Mouse (Mus musculus) neural tube, embryonic 12.5 days (tissue): ENCODE results near the gene Tenm4. TPM values are rescaled to one million over a fixed set of nuclear protein-coding genes. Genes with fewer than 3 reads are reported as not detected.
A peak's percentile ranks its signal among the peaks of the same experiment; 100 is the strongest.

Experiments used
- ATAC-seq: fragments of 200-750 bp; cut with Nextera tagmentation; 2 replicates; pipeline ENCODE4 v1.8.0; 2017; ENCODE audit warnings: low read depth, mild to moderate bottlenecking, moderate TSS enrichment, moderate library complexity; ENCODE audit not compliant: low FRiP score
- H3K27ac ChIP-seq: fragments of 300-500 bp; sonication (generic); 2 replicates; pipeline ENCODE4 v1.5.1; 2016
- H3K27me3 ChIP-seq: fragments of 300-500 bp; sonication (generic); replicated peaks from 2 replicates; pipeline ENCODE4 v1.6.1; 2016; ENCODE audit warnings: mild to moderate bottlenecking
- H3K36me3 ChIP-seq: fragments of 300-500 bp; sonication (generic); 2 replicates; pipeline ENCODE4 v1.6.1; 2016; ENCODE audit warnings: mild to moderate bottlenecking
- H3K4me1 ChIP-seq: fragments of 300-500 bp; sonication (generic); 2 replicates; pipeline ENCODE4 v1.6.1; 2016
- H3K4me2 ChIP-seq: fragments of 300-500 bp; sonication (generic); replicated peaks from 2 replicates; pipeline ENCODE4 v1.6.1; 2016; ENCODE audit warnings: mild to moderate bottlenecking
- H3K4me3 ChIP-seq: fragments of 300-500 bp; sonication (generic); 2 replicates; pipeline ENCODE4 v1.5.1; 2016
- H3K9ac ChIP-seq: fragments of 300-500 bp; sonication (generic); 2 replicates; pipeline ENCODE4 v1.6.1; 2016; ENCODE audit warnings: mild to moderate bottlenecking
- H3K9me3 ChIP-seq: fragments of 300-500 bp; sonication (generic); 2 replicates; pipeline ENCODE4 v1.6.1; 2016; ENCODE audit warnings: mild to moderate bottlenecking
- WGBS: fragments of 180-500 bp; shearing (Covaris S2); methylation state at CpG from one replicate; pipeline ENCODE4 v1.1.7; 2016; 5-methylcytosine and 5-hydroxymethylcytosine counted together
- polyA plus RNA-seq: library from polyadenylated mRNA; unstranded; fragments of >200 nt; fragmentation: Nextera tagmentation; extraction: Ambion mirVana; gene quantifications from 2 replicates; pipeline ENCODE4 v1.2.1, GENCODE M21; 2016

Tenm4 gene
- polyA plus RNA-seq, 1 experiment from 2014 or later: 33.0 TPM

DNA sequence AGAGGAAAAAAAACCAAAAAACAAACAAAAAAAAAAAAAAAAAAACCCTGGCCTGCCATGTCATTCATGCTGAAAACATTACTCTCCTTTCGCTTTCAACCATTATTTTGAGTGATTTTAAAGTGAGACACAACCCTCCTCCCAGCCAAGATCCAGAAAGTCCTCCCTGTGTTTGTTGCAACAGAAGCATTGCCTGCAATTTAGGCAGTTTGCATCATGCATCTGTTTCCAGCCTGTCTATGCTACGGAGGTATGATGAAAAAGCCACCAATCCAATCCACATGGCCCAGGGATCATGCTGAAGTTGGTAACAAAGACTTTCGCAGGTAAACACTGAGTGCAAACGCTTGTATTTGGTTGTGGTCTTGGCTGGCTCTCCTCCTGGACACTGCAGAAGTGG lies 158.3 kb downstream of the Tenm4 start:
- Histone ChIP-seq H3K27me3 (no peaks in the 10 kb centered on the region), H3K4me2 (no peak overlapping the region), H3K9me3 (0 out of 2 replicates have a peak, but pooled peaks cover 4% of the 10 kb centered on the region), H3K4me1 (no peaks in the 10 kb centered on the region), H3K9ac (no peak overlapping the region), H3K27ac (no peak overlapping the region), H3K36me3 (peaks cover 4% of the 10 kb centered on the region; the same call in 1 of the 2 replicates), H3K4me3 (no peak overlapping the region)
- no peak for ATAC-seq
- WGBS: 87% methylated on average over 4 of the region's 4 CpGs

DNA sequence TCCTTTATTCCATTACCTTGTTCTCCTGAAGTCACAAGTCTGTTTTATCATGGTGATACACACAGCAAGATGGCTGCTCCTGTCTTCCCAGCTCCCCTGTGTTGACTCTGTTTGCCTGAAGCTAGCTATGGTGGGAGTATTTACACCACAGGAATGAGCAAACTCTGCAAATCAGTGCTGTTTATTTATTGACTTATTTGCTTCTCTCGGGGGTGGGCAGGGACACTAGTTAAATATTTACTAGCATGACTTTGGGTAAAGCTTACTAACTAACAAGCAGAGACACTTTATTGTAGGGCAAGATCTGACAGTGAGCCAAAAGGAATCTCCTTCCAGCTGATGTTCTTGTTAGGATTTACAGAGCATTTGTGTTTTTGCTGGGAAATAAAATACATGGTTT lies 160.1 kb downstream of the Tenm4 start:
- H3K4me2 ChIP-seq: no peak overlapping the region
- no peaks in the 10 kb centered on the region for H3K36me3 ChIP-seq
- H3K9ac ChIP-seq: no peak overlapping the region
- no peak for ATAC-seq
- H3K4me3 ChIP-seq: no peak overlapping the region
- no peak overlapping the region for H3K27ac ChIP-seq
- no peaks in the 10 kb centered on the region for H3K9me3 ChIP-seq
- WGBS: 31% methylated on average over 1 of the region's 1 CpGs
- no peaks in the 10 kb centered on the region for H3K4me1 ChIP-seq
- H3K27me3 ChIP-seq: no peaks in the 10 kb centered on the region

DNA sequence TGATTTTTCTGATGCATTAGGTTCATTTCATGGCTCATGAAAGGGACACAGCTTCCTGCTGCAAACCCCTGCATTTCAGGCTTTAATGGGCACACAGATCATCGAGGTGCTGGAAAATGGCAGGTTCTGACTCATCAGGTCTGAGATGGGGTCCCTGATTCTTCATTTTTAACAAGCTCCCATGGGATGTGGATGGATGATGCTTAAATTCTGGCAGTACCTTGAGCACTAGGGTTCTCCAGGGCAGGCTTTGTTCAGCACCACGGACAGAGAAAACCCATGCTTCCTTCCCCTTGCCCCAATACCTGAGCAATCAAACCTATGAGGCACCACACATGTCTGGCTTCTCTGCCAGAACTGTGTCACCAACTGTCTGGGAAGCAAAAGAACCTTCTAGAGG lies 163.3 kb downstream of the Tenm4 start:
- Histone ChIP-seq H3K9me3 (no peaks in the 10 kb centered on the region), H3K27ac (no peak overlapping the region), H3K4me1 (no peaks in the 10 kb centered on the region), H3K4me3 (no peak overlapping the region), H3K27me3 (no peaks in the 10 kb centered on the region), H3K36me3 (no peaks in the 10 kb centered on the region), H3K9ac (no peak overlapping the region), H3K4me2 (no peak overlapping the region)
- WGBS: 42% methylated on average over 2 of the region's 2 CpGs
- ATAC-seq: no peak

DNA sequence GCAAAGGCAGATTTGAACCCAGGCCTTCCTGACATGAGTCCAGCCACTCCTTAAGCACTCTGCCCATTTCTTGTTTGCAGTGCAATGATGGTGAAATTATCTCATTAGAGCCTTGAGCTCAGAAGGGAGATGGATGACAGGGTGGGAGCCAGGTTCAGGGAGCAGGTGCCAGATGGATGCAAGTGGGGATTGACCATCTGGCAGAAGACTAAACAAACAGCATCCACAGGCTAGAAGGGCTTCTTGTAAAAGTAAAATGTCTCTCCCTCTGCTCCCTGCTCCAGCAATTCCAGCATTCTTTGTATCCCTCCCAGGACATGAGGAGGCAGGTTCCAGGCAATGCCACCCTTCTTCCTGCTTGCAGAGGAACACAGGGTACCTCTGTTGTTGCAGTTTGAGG lies 165.3 kb downstream of the Tenm4 start:
- Histone ChIP-seq H3K4me2 (no peak overlapping the region), H3K27me3 (no peaks in the 10 kb centered on the region), H3K9ac (no peak overlapping the region), H3K9me3 (no peaks in the 10 kb centered on the region), H3K36me3 (no peaks in the 10 kb centered on the region), H3K4me3 (no peak overlapping the region), H3K4me1 (no peaks in the 10 kb centered on the region), H3K27ac (no peak overlapping the region)
- no peak for ATAC-seq

DNA sequence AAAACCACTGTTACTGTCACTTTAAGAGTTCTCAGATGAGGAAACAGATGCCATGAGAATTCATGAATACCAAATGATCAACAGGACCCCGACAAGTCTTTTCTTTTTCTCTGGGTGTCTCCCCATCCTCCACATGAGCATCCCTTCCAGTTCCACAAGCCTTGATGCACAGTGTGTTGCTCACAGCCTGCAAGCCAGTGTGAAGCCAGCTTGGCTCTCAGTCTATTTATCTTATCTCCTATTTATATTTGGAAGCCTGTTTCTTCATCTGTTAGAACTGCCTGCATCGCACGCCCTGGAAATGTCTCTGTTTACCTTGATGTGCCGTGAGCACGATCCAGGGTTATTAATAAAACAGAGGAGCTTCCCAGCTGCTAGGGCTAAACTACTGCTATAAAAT lies 169.8 kb downstream of the Tenm4 start:
- H3K4me2 ChIP-seq: no peak overlapping the region
- H3K36me3 ChIP-seq: no peaks in the 10 kb centered on the region
- no peaks in the 10 kb centered on the region for H3K9me3 ChIP-seq
- WGBS: 76% methylated on average over 5 of the region's 5 CpGs
- no peak for ATAC-seq
- no peak overlapping the region for H3K4me3 ChIP-seq
- no peak overlapping the region for H3K9ac ChIP-seq
- no peaks in the 10 kb centered on the region for H3K4me1 ChIP-seq
- no peaks in the 10 kb centered on the region for H3K27me3 ChIP-seq
- no peak overlapping the region for H3K27ac ChIP-seq

DNA sequence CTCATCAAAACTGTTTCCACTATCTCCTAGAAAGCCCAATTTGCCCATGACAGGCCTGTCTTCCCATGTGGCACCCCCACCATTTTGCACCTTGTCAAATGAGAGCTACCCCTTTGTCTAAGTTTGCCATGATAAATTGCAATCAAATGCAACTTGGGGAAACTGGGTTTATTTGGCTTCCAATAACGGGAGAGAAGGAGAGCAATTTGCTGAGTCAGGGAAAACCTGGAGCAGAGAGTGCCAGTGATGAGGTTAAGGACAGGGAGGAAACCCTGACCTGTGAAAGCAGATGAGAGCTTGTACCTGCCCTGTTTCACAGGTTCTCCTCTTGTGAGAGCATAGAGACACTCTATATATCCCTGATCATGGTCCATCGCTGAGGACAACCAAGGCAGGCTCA lies 170.4 kb downstream of the Tenm4 start:
- Histone ChIP-seq H3K4me3 (no peak overlapping the region), H3K36me3 (no peaks in the 10 kb centered on the region), H3K27ac (no peak overlapping the region), H3K27me3 (no peaks in the 10 kb centered on the region), H3K9ac (no peak overlapping the region), H3K9me3 (no peaks in the 10 kb centered on the region), H3K4me1 (no peaks in the 10 kb centered on the region), H3K4me2 (no peak overlapping the region)
- no peak for ATAC-seq
- WGBS: 80% methylated on average over 2 of the region's 2 CpGs

DNA sequence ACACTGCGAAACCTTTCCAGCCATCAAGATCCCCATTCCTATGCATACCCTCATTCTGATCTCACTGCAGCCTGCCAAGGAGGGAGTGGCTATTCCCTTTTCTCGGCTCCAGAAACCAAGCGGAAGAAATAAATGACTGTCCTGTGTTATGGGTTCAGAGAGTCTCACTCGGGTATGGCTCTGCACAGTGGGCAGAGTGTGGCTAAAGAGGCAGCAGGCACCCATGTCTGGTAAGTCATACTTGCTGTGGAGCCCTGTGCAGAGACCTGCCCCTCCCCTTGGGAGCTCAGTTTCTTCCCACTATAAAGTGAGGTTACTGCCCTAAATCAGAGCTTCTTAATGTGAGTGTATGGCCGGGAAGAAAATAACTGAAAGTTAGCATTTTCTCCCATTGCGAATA lies 171.9 kb downstream of the Tenm4 start:
- Histone ChIP-seq H3K4me1 (no peaks in the 10 kb centered on the region), H3K4me2 (no peak overlapping the region), H3K36me3 (no peaks in the 10 kb centered on the region), H3K27ac (no peak overlapping the region), H3K27me3 (no peaks in the 10 kb centered on the region), H3K9ac (no peak overlapping the region), H3K4me3 (no peak overlapping the region), H3K9me3 (no peaks in the 10 kb centered on the region)
- WGBS: 65% methylated on average over 6 of the region's 6 CpGs
- ATAC-seq: 0 out of 2 replicates have a peak, but pooled peaks have one; percentile 56

DNA sequence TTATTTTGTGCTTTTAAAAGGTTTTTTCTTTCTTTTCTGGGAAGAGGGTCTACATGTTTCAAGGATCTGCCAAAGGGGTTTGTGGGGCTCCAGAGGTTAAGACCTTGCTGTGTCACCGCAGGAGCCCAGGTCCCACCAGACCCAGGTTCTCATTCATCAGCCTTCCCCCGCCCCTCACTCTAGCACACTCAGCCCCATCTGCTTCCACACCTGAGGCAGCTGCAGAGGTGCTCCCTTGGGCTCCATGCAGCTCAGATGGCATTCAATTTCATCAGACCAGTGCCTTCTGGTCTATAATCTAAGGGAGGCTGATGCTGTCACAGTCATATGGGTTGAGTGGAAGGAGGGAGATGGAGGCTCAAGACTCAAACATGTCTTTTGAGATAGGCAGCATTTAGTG lies 172.6 kb downstream of the Tenm4 start:
- Histone ChIP-seq H3K4me2 (no peak overlapping the region), H3K4me1 (no peaks in the 10 kb centered on the region), H3K27ac (no peak overlapping the region), H3K36me3 (no peaks in the 10 kb centered on the region), H3K4me3 (no peak overlapping the region), H3K27me3 (no peaks in the 10 kb centered on the region), H3K9me3 (no peaks in the 10 kb centered on the region), H3K9ac (no peak overlapping the region)
- WGBS: 92% methylated on average over 2 of the region's 2 CpGs
- ATAC-seq: no peak

DNA sequence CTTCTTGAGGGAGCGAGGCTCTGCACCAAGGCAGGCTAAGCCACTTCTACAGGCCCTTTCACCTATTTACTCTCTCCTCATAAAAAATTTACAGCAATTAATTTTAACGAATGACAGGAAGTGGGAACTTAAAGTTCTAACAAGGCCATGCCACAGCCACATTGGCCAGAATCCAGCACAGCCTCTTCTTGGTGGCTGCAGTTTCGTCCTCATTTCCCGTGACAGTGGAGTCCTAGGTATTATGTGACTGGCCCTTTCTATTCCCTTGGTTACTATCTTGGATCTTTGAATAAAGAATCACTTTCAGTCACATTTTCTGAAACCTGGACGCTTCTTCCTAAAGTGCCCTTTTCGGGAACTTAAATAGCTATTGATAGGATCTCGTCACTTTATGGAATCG lies 181.6 kb downstream of the Tenm4 start:
- ATAC-seq: no peak
- no peaks in the 10 kb centered on the region for H3K4me1 ChIP-seq
- no peaks in the 10 kb centered on the region for H3K27me3 ChIP-seq
- no peaks in the 10 kb centered on the region for H3K36me3 ChIP-seq
- no peak overlapping the region for H3K9ac ChIP-seq
- H3K9me3 ChIP-seq: no peaks in the 10 kb centered on the region
- H3K4me3 ChIP-seq: no peak overlapping the region
- H3K27ac ChIP-seq: no peak overlapping the region
- no peak overlapping the region for H3K4me2 ChIP-seq
- 77% methylated on average over 8 of the region's 8 CpGs for WGBS

DNA sequence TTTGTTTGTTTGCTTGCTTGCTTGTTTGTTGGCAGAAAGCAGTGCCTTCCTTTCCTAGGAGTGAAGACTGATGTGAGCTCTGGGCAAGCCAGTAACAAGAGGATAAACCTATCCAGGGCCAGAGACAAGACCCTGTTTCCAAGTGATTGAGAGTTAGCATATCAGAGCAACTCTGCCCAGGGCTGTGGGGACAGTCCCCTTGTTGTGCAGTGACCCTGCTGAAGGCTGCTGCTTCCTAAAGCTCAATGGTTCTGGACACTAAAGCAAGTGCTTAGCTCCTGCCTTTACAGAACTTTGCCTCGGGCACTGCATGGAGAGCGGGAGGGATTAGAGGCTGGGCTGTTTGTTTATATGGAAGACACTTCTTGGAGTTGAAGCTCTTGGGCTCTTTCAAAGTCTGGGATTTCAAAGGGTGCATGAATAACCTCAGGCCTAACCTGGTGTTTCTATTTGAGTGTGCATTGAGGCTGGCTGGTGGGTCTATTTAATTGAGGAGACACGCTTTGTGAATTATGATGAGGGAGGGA lies 185.3 kb downstream of the Tenm4 start:
- no peak overlapping the region for H3K27ac ChIP-seq
- WGBS: 49% methylated on average over 3 of the region's 3 CpGs
- ATAC-seq: no peak

DNA sequence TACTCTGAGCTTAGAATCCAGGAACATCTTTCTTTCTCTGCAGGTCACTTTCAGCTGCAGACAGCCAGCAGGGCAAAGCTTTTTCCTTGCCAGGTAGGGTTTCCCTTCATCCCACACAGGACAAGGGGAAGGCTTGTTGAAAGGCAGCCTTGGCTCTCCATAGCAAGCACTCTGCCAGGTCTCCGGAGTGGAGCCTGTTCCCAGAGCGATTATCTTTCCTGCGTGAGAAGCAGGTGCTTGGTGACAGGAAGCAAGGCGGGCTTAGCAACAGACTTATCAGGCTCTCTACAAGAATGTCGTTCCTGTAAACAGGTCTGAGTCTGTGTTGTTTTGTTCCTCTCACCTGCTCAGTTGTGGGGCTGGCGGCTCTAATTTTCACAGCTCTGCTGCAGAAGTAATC lies 186.5 kb downstream of the Tenm4 start:
- WGBS: 71% methylated on average over 6 of the region's 6 CpGs
- no peaks in the 10 kb centered on the region for H3K4me1 ChIP-seq
- H3K9ac ChIP-seq: no peak overlapping the region
- no peak for ATAC-seq
- H3K36me3 ChIP-seq: no peaks in the 10 kb centered on the region
- H3K4me3 ChIP-seq: no peak overlapping the region
- H3K27ac ChIP-seq: no peak overlapping the region
- H3K4me2 ChIP-seq: no peak overlapping the region
- H3K27me3 ChIP-seq: no peaks in the 10 kb centered on the region
- no peaks in the 10 kb centered on the region for H3K9me3 ChIP-seq

More for the DNA sequence above, 185.3 kb downstream of the Tenm4 start:
- Histone ChIP-seq H3K9me3 (no peaks in the 10 kb centered on the region), H3K4me2 (no peak overlapping the region), H3K27me3 (no peaks in the 10 kb centered on the region), H3K9ac (no peak overlapping the region), H3K4me3 (no peak overlapping the region), H3K4me1 (no peaks in the 10 kb centered on the region), H3K36me3 (no peaks in the 10 kb centered on the region)

DNA sequence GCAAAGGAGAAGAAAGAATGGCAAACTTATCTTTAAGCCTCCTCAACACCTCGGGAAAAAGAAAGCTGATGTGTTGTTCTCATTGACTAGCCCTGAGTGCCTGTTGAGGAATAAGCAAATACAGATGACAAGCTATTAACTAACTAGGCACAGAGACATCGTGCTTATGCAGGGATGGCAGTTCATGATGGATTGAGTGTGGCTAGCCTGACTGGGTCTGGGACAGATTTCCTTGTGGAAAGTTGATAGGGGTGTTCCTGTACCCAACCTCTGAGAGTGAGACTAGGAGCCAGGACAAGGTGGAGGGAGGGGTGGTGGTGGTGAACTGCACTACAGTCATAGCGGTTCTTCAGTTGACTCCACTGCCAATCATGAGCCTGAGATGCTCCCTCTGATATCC lies 192.3 kb downstream of the Tenm4 start:
- ATAC-seq: no peak
- Histone ChIP-seq H3K4me2 (no peak overlapping the region), H3K36me3 (no peaks in the 10 kb centered on the region), H3K4me3 (no peak overlapping the region), H3K27ac (no peak overlapping the region), H3K27me3 (no peaks in the 10 kb centered on the region), H3K9ac (no peak overlapping the region), H3K4me1 (no peaks in the 10 kb centered on the region), H3K9me3 (no peaks in the 10 kb centered on the region)
- WGBS: 77% methylated on average over 3 of the region's 3 CpGs

DNA sequence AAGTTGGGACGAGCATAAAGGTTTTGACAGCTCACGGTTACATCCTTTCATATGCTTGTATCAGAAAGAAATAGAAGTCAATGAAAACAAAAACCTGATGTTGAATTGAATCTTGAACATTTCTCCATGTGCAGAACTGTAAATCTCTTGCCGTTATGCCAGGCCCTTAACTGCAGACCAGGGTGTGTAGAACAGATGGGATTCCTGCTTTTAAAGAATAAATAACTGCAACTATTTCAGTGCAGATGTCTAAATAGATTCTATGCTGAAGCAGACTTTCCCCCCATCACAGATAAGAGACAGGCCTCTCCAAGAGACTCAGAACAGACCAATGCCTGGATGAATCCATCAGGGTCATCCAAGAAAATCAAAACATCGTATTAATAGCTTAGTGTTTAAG lies 198.9 kb downstream of the Tenm4 start:
- Histone ChIP-seq H3K4me1 (0 out of 2 replicates have a peak, but pooled peaks cover 4% of the 10 kb centered on the region), H3K36me3 (no peaks in the 10 kb centered on the region), H3K9ac (no peak overlapping the region), H3K27me3 (no peaks in the 10 kb centered on the region), H3K27ac (no peak overlapping the region), H3K9me3 (no peaks in the 10 kb centered on the region), H3K4me2 (no peak overlapping the region), H3K4me3 (no peak overlapping the region)
- ATAC-seq: no peak
- 86% methylated on average over 4 of the region's 4 CpGs for WGBS
